Mouse (Mus musculus) cerebellum, adult 11 months (tissue): ENCODE data around the gene Cox7c.
A peak's percentile ranks its signal among the peaks of the same experiment; 100 is the strongest.
"Not testable (repeated sequence)": the region's sequence is repeated elsewhere in the genome, so short reads cannot be mapped to it uniquely, and the experiment has no call there.

ENCODE experiments used
- DNase-seq: peaks from one replicate; pipeline ENCODE4 v3.0.0; 2022

Gene Cox7c

GRCm38 (mm10) chr13:86046254-86046951 is at the start of gene Cox7c:
Cox7c (minus strand) TSS chr13:86046904.
- DNase-seq, result peak; percentile 82

GRCm38 (mm10) chr13:86068011-86068724 is 21.5 kb upstream of the Cox7c start:
- no peak for DNase-seq

DNA sequence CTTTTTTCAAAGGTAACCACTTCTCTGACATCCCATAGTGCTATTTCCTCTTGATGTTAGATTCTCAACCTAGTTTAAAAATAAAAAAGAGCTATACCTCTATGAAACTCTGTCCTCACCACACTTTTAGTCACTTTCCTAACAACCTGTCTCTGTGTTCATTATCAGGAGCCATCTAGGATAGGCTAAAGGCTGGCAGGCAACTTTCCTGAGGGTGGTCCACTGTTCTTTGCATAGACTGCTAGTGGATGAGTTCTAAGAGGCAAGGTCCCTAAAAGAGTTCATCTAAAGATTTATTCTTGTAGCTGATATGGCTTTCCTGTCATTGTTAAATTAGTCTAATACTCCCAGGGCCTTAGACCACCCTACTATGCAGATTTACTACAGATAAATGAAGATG is 20.8 kb upstream of the Cox7c start:
- DNase-seq, result no peak

GRCm38 (mm10) chr13:86054091-86054490 is 7.4 kb upstream of the Cox7c start:
- not testable (repeated sequence) for DNase-seq

DNA sequence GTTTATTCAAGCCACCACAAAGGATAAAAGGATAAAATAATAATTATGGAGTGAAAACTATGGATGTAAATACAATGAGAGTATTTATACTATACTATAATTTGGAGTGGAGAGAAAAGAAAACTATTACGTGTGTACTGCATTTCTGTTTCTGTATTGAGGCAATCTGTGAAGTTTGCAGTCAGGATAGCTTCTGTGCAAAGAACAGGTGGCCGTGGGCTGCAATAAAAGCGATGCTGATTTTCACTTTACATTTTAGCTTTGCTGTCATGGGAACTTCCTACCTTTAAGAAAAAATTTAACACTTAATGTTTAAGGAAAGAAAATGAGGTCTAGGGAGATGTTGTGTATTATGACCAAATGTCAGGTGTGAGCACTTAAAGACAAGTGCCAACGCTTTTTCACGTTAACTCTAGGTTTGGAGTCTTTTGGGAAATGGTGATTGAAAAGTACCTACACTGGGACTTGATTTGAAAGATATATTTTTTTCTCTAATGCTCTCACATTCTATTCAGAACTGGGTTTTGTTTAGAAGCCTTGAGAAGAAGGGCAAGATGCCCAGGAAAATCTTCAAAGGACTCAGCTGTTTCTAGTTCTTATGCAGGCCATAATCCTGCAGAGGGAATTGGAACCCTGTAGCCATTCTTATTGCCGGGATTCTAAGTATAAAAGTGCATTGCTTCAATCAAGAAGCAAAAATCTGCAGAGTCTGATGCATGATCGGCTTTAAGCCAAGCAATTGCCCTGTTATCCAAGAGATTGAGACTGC is 41.6 kb downstream of the Cox7c start:
- no peak for DNase-seq
